Mouse (Mus musculus) heart, adult 2 months (tissue): ENCODE results near the gene Scn3b. TPM values are rescaled to one million over a fixed set of nuclear protein-coding genes. Genes with fewer than 3 reads are reported as not detected.

Experiments
- DNase-seq, 2 experiments: peaks; one replicate each; pipeline ENCODE4 v3.0.0; 2021
- H3K27ac ChIP-seq: fragments of 200-600 bp; 2 replicates; pipeline ENCODE4 v1.8.1; 2022
- H3K27me3 ChIP-seq: fragments of 200-500 bp; 2 replicates; pipeline ENCODE4 v1.6.1; 2012; ENCODE audit warnings: mild to moderate bottlenecking, low read length, inconsistent platforms, mixed read lengths; ENCODE audit not compliant: control insufficient read depth, insufficient read depth
- H3K36me3 ChIP-seq: fragments of 200-500 bp; 2 replicates; pipeline ENCODE4 v1.6.1; 2012; ENCODE audit warnings: low read length, inconsistent platforms; ENCODE audit not compliant: control insufficient read depth, insufficient read depth
- H3K4me1 ChIP-seq: fragments of 200-500 bp; 2 replicates; pipeline ENCODE4 v1.6.1; 2011; ENCODE audit warnings: low read length; ENCODE audit not compliant: control insufficient read depth, insufficient read depth
- H3K4me3 ChIP-seq: fragments of 200-600 bp; 2 replicates; pipeline ENCODE4 v1.8.1; 2022
- H3K79me2 ChIP-seq: fragments of 200-500 bp; replicated peaks from 2 replicates; pipeline ENCODE4 v1.6.1; 2012; ENCODE audit warnings: mild to moderate bottlenecking, inconsistent platforms, low read length, moderate library complexity, mixed read lengths; ENCODE audit not compliant: control insufficient read depth, insufficient read depth
- H3K9ac ChIP-seq: fragments of 200-500 bp; 2 replicates; pipeline ENCODE4 v1.6.1; 2012; ENCODE audit warnings: low read depth, mild to moderate bottlenecking, control low read depth, inconsistent platforms, low read length, mixed read lengths
- CTCF ChIP-seq: fragments of 200-600 bp; IDR thresholded peaks from 2 replicates; pipeline ENCODE4 v1.8.1; 2022; ENCODE audit warnings: antibody characterized with exemption, mild to moderate bottlenecking, moderate library complexity
- EP300 ChIP-seq: fragments of 200-500 bp; IDR thresholded peaks from 2 replicates; pipeline ENCODE4 v1.6.1; 2011; ENCODE audit warnings: low read depth, low read length, control low read depth; ENCODE audit not compliant: insufficient read depth
- POLR2A ChIP-seq: fragments of 200-500 bp; IDR thresholded peaks from 2 replicates; pipeline ENCODE4 v1.6.1; 2011; ENCODE audit warnings: mild to moderate bottlenecking, low read depth, low read length, control low read depth; ENCODE audit not compliant: insufficient read depth
- WGBS: fragments of 180-500 bp; shearing (Covaris S2); methylation state at CpG from one replicate; pipeline ENCODE4 v1.1.7; 2018; 5-methylcytosine and 5-hydroxymethylcytosine counted together
- intact Hi-C: fragments of 180-260 bp; cut with DNase I; formaldehyde crosslinking; loops from one replicate; pipeline ENCODE4 v1.15.1; 2025
- polyA plus RNA-seq: library from polyadenylated mRNA; depleted of rRNA; stranded (reverse); fragments of >200 nt; gene quantifications from 2 replicates; pipeline ENCODE4 v1.2.3, GENCODE M21; 2012
- total RNA-seq, 2 experiments: library from RNA; stranded (reverse); gene quantifications; 2 replicates each; pipeline ENCODE4 v1.2.3; 2021

Gene Scn3b
- total and polyA plus RNA-seq, 3 experiments, result 0.70 to 2.0 (median 0.96) TPM

GRCm38 (mm10) chr9:40241951-40242888 is 26.8 kb upstream of the Scn3b start:
- H3K36me3 ChIP-seq, result no peaks in the 10 kb centered on the region; the same call in 1 of the 2 replicates
- no peak for TF ChIP-seq EP300
- no peak for TF ChIP-seq POLR2A
- TF ChIP-seq CTCF, result no peak
- 61% methylated on average over 13 of the region's 13 CpGs for WGBS
- no peaks in the 10 kb centered on the region for H3K79me2 ChIP-seq
- peak overlapping the region; percentile 38 for H3K9ac ChIP-seq
- H3K27me3 ChIP-seq, result no peaks in the 10 kb centered on the region
- intact Hi-C loops, result no loop called here
- peak overlapping the region; percentile 23 for H3K27ac ChIP-seq
- peak overlapping the region; percentile 45 for H3K4me3 ChIP-seq
- H3K4me1 ChIP-seq, result no peaks in the 10 kb centered on the region
- no peak for DNase-seq

GRCm38 (mm10) chr9:40245466-40245865 is 23.6 kb upstream of the Scn3b start:
- DNase-seq, result no peak
- Histone ChIP-seq H3K4me1 (peaks cover 2% of the 10 kb centered on the region), H3K79me2 (no peaks in the 10 kb centered on the region), H3K27me3 (no peaks in the 10 kb centered on the region), H3K27ac (no peak overlapping the region), H3K9ac (no peak overlapping the region), H3K4me3 (no peak overlapping the region), H3K36me3 (no peaks in the 10 kb centered on the region; the same call in none of the 2 replicates)
- TF ChIP-seq EP300, result no peak
- TF ChIP-seq CTCF, result no peak
- no peak for TF ChIP-seq POLR2A
- intact Hi-C loops, result no loop called here
- 25% methylated on average over 9 of the region's 9 CpGs for WGBS

DNA sequence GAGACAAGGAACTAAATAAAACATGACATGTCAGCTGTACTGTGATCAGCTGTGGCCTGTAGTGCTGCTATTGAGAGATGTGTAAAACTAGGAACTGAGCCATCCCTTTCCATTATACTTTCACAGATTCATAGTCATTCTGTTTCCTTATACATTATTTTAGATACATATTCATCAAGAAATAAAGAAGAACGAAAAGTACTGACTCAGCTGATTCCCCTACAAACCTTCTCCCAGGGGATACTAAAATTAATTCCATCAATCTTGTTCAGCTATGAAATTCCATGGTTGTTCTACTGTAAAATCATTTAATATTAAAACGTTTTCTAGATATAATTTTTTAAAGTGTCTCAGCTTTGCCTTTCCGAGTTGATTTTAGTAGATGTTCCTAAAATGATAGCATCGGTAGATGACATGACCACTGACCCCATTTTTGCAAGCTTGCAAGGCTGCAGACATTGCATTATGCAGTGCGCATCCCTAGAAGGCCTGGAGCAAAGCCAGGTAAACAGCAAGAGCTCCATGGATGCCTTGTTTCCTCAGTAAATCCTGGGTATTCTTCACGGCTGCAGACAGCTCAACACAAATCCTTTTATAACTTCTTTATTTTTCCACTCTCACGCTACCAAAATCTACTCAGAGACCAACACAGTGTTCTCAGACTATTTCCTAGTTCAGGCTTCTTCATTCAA is 22.9 kb upstream of the Scn3b start:
- Histone ChIP-seq H3K9ac (no peak overlapping the region), H3K79me2 (no peaks in the 10 kb centered on the region), H3K4me3 (no peak overlapping the region), H3K27ac (no peak overlapping the region), H3K36me3 (no peaks in the 10 kb centered on the region; the same call in none of the 2 replicates), H3K4me1 (peaks cover 2% of the 10 kb centered on the region), H3K27me3 (no peaks in the 10 kb centered on the region)
- WGBS, result 80% methylated on average over 7 of the region's 7 CpGs
- DNase-seq, result no peak
- TF ChIP-seq POLR2A, result no peak
- no peak for TF ChIP-seq CTCF
- no peak for TF ChIP-seq EP300
- intact Hi-C loops, result no loop called here

- TF ChIP-seq EP300 (no peak), POLR2A (no peak), CTCF (no peak)
- Histone ChIP-seq H3K36me3 (no peaks in the 10 kb centered on the region; the same call in none of the 2 replicates), H3K79me2 (no peaks in the 10 kb centered on the region), H3K4me1 (peaks cover 2% of the 10 kb centered on the region), H3K9ac (no peak overlapping the region), H3K27ac (no peak overlapping the region), H3K27me3 (no peaks in the 10 kb centered on the region), H3K4me3 (no peak overlapping the region)
- WGBS, result 73% methylated on average over 6 of the region's 6 CpGs
- intact Hi-C loops, result no loop called here
- DNase-seq, result no peak
Observed at GRCm38 (mm10) chr9:40246702-40247101, 22.3 kb upstream of the Scn3b start.

DNA sequence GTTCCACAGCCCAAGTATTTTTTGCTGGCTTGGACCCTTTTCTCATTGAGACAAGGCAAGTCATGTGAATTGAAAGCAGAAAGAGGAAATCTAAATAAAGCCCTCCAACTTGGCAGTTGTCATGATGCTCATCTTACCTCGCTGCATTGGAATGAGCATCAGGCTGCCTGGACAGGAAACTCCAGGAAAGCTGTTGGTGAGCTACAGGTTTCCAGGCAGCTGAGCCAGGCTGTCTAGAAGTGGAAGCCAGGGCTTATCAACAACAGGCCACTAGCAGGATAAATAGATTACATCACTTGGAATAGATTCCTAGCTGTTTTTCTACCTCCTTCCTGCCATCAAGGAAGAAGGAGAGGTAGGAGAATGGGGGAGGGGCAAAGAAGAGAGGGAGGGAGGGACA is 19.9 kb upstream of the Scn3b start:
- no peak for TF ChIP-seq EP300
- no peak for TF ChIP-seq CTCF
- TF ChIP-seq POLR2A, result no peak
- Histone ChIP-seq H3K4me3 (no peak overlapping the region), H3K36me3 (no peaks in the 10 kb centered on the region; the same call in none of the 2 replicates), H3K9ac (no peak overlapping the region), H3K27ac (peak overlapping the region; percentile 33; the same call in 1 of the 2 replicates), H3K27me3 (no peaks in the 10 kb centered on the region), H3K4me1 (peaks cover 2% of the 10 kb centered on the region), H3K79me2 (no peaks in the 10 kb centered on the region)
- WGBS, result 8% methylated on average over 1 of the region's 1 CpGs
- DNase-seq, result peak in 1 of 2 experiments; percentile 18
- intact Hi-C loops, result no loop called here
